Mouse (Mus musculus): ENCODE results near the gene Chkb.
A peak's percentile ranks its signal among the peaks of the same experiment; 100 is the strongest.

The Chkb gene

DNA sequence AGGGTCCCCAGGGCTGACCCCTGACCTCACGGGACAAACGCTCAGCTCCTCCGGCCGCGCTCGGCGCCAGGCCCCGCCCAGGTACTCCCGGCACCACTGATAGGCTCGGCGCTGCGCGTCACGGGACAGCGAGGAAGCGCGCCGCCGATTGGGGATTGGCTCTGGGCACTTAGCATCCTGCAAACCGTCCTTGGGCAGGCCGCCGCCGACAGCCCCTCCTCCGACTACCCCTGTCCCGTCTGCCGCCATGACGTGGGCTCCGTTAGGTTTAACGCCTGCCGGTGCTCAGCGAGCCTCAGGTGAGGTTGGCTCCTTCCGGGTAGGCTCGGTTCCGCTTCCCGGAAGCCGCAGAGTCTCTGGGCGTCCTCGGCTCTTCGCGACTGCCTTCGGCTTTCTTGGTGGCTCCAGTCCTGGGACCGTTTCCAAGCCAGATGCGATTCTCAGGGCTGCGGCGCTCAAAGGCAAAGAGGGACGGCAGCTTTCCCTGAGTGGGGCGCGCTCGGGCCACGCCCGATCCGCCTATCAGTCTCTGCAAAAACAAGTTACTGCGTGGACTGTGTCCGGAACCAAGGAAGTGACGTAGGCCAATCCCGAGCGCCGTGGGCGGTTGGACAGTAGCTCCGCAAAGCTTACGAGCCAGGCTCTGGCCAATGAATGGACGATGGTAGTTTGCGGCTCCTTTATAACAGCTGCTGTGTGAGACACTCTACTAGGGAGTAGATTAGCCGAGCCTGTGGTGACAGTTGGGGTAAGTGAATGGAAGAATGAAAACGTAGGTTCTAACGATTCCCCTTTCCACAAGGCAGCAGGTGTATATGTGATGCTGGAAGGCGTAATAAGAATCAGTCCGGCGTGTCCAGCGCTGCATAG lies at the start of gene Chkb, which contains the start of the genes C730034F03Rik and Gm44502:
Chkb (minus strand) TSS at position 557 of the 870 bp plus-strand sequence.
C730034F03Rik (plus strand) TSS at position 238 of the 870 bp plus-strand sequence.
Gm44502 (minus strand) TSS at position 345 of the 870 bp plus-strand sequence.
- peak; percentile 94 for DNase-seq (ENCODE audit: low spot score)

DNA sequence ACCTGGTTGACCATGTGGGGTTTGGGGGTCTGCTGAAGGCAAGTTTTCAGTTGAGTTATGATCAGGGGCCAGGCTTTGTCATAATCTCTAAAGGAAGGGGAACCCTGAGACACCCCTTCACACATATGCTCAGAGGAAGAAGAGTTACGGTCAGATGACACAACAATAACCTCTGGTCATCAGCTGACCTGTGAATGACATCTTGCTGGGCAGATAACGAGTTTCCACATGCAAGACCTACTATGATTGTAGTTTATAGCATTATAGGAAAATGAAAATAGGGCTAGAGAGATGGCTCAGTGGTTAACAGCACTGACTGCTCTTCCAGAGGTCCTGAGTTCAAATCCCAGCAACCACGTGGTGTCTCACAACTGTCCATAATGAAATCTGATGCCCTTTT lies 48.9 kb upstream of the Chkb start:
- DNase-seq (ENCODE audit: low spot score): no peak

DNA sequence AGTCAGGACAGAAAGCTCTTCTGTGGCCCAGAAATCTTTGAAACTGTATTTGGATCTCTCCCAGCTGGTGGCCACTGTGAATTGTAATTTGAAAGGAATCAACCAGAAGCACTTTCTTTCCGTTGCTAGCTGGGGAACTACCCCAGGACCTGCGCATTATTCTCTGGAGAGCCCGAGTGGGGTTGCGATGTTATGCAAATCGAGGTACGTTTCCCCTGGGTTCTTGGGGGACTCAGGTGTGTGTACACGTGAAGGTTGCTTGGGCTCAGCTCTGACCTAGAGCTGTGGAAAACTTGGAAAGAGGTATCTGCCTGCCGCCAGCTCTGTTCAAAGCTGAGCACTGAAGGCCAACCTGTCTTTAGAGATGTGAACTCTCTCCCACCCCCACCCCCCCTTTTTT lies 48.1 kb upstream of the Chkb start:
- no peak for DNase-seq (ENCODE audit: low spot score)

DNA sequence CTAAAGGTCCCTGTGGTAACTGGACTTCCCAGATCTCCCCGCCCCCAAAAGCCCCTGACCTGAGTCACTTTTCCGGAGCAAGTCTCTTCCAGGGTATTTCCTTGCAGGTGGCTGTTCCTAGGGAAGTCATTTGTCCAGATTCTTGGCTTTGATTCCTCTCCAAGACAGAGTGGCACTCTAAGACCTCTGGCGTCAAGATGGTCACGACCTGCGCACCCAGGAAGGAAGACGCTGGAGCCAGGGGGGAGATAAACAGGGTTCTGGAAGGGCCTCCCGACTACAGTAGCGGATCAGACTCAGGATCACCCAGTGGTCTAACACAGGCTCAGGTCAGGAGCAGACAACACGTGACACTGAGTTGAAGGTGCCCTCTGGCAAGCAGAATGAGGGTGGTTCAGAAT lies 47.4 kb upstream of the Chkb start, which contains the start of gene Arsa:
Arsa (minus strand) TSS at position 335 of the 401 bp plus-strand sequence.
- no peak for DNase-seq (ENCODE audit: low spot score)

DNA sequence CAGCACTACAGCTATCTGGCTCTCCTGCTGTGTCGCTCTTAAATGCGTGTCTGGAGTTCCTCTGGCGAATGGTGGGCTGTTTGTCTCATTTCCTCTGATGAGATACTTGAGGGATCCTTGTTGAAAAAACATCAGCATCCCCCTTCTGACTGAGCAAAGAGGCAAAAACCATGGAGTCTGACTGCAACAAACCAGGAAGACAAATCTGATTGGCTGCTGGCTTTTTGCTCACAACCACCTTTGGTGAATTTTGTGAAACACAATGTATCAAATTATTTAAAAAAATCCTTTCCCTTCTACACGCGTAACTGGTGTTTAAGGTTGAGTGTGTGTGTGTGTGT lies 46.7 kb upstream of the Chkb start:
- DNase-seq (ENCODE audit: low spot score): no peak

DNA sequence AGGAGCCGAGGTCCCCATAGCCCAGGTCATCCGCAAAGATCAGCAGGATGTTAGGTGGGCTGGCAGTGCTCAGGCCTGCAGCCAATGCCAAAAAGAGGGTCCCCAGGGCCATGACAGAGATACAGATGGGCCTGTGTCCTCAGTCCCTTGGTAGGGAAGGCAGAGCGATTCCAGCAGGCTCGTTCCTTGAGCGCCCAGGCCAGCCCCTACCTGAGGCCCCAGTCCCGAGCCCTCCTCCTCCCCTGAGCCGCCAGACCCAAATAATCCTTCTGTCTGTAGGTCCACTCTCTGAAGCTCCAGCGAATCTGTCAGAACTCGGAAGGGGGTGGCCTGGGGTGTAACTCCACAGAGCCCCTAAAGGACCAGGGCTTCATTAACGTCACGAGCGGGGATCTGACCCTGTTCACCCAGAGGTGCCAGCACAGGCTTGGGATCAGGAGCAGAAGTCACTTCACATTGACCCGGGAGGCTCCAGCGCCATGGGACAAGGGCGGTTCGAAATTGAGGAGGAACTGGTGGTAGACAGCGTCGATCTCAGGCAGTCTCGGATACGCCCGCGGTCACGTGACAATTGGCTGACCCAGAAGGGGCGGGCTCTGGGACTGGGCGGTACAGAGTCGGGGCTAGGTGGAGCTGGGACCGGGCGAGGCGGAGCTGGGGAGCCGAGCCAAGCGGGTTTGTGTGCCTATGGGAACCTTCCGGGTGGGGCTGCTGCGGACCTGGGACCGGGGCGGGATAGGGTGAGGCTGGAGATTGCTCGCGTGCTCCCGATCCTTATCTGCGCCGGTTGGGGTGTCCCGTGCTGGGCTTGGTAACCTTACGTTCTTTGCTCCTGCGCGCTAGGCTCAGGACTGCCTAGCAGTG lies 46.1 kb upstream of the Chkb start:
- peak; percentile 91 for DNase-seq (ENCODE audit: low spot score)

DNA sequence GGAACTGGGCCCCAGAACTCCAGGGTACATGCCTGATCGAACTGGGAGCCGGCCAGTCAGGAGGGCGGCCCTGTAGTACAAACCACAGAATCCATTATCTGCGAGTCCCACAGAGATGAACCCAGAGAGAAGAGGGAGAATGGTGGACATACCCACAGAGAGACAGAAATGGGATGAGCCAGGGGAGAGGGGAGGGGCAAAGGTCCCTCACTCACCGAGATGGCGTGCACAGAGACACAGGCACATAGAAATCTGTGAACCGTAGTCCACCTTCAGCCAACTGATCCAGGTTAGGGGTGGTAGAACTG lies 45.5 kb upstream of the Chkb start:
- DNase-seq (ENCODE audit: low spot score): no peak

DNA sequence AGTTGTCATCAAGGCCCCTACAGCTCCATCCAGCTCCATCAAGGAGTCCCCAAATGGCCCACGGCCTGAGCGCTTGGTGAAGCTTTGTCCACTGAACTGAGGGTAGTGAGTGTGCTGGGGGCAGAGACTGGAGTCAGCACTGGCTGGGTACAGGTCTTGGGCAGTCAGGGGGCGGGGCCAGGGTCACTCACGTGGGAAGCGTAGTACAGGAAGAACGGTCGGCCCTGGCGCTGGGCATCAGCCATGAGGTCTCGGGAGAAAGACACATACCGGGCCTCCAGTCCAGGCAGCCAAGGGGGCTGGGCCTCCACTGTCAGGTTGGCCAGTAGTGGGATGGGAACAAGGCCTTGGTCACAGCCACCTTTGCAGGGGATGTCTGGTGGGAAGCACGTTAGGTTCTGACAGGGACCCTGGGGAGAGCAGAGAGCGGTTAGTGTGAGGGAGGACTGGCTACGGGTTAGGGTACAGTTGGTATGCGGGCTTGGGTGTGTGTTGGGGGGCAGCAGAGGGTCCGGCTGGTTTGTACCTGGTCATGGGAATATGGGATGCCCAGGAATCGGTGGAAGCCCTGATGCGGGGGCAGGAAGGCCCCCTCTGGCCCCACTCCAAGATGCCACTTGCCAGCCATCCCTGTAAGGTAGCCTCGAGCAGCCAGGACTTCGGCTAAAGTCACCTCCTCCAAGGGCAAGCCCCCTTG lies 45.0 kb upstream of the Chkb start:
- no peak for DNase-seq (ENCODE audit: low spot score)

DNA sequence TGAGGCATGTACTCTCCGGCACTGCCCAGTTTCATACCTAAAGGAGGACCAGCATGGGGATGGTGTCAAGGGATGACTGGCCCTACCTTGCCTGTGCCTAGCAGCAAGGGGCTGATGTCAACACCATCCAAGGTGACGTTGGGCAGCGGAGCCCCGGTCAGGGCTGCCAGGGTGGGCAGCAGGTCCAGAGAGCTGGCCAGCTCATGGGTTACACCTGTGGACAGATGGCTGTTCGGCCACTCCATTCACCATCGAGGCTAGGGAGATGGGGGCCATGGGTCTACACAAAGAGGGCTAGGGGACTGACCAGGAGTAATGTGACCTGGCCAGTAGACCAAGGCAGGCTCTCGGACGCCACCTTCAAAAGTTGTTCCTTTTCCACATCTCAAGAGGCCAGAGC lies 44.2 kb upstream of the Chkb start:
- DNase-seq (ENCODE audit: low spot score): no peak

DNA sequence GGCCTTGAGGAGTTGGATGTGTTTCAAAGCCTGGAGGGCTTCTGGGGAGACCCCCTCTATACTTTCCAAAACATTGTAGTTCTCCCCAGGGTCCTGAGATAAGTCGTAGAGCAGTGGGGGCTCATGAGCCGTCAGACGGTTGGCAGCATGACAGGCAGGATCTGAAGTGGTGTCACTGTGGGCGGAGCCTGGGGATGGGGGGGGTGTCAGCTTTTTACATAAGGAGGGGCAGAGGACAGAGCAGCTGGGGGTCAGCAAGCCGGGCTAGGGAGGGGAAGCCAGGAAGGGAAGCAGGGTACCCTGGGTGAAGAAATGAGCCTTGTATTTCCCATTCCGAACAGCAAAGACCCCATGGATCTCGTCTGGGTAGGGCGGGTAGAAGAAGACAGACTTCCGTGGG lies 43.7 kb upstream of the Chkb start:
- no peak for DNase-seq (ENCODE audit: low spot score)

DNA sequence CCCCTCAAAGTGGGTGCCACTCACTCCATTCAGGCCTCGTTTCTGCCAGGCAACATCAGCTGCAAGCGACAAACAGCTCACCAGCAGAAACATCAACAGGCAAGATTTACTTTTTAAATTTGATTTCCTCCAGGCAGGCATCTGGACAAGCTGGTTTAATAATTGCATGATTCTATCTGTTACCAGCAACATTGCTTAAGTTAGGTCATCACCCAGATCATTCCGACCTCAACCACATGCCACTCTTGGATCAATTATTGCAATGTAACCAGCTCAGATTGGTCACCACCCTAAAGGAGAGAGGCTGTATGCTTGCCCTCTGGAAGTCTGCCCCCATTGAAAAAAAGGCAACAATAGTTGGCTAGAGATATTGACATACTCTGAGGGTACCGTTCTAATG lies 41.8 kb upstream of the Chkb start:
- DNase-seq (ENCODE audit: low spot score): no peak

DNA sequence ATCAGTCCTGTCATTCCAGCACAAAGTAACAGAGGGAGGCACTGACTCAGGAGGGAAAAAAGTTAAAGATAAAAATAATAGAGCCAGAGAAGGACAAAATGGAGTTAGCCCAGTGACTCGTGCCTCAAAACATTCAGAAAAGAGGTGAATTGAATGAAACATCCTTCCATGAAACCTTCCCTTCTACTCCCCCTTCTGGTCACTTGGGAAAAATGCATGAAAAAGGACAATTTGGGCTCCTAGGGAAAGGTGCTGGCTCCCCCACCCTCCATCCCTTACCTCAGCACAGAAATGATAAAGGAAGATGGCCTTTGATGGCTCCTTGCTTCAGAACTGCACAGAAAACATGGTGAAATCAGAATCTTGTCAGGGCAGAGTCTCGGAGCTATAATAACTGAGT lies 38.9 kb upstream of the Chkb start:
- DNase-seq (ENCODE audit: low spot score): peak; percentile 78

DNA sequence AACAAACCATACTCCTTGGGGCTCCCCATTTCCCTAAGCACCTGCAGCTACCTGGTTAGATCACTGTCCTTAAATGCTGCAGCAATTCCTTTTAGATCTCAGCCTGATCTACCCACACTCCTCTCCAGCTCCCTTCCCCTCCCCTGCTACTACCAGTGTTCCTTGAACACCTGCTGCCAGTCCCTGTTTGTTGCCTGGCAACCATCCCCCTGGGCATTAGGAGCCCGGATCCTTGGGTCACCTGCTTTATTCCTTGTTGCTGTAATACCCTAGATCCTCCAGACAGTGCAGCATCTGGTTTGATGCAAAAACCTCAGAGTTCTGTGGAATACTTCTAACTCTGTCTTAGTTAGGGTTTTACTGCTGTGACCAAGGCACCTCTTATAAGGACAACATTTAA lies 35.3 kb upstream of the Chkb start:
- DNase-seq (ENCODE audit: low spot score): peak; percentile 56

DNA sequence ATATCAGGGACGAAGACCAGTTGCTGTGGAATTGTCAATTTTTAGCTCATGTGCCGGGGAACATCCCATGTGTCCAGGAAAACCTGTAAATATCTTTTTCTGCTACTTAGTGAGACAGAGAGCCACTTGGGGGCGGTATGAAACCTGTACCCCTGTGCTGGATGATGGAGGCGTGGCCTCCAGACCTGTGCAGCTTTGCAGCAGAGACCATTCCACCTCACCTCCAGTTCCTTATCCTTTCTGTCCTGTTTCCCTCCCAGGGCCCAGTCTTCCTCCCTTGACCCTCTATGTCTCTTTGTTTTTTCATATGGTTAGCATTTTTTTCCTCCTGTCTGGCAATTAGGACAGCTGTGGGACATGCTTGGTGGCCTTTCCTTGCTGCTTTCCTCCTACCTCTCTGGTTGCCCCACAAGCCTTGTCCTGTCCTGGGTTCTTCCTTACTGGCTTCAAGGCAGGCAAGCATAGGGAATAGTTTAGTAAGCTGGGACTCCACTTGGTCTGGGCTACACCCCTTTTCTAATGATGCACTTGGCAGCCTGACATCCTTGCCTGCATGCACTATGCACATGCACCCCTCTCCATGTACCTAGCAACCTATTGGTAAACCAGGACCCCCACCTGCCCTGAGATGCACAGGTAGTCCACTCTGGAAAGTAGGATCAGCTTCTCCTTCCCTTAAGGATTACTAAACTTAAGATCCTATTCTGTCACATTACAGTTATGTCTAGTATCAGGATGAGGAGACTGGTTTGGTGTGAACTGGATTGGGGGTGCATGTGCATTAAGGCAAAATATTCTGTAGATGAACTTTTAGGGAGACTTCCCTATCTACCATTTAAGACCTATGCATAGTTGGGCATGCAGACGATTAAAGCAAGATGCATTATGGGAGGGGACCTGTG lies 33.9 kb upstream of the Chkb start:
- no peak for DNase-seq (ENCODE audit: low spot score)

DNA sequence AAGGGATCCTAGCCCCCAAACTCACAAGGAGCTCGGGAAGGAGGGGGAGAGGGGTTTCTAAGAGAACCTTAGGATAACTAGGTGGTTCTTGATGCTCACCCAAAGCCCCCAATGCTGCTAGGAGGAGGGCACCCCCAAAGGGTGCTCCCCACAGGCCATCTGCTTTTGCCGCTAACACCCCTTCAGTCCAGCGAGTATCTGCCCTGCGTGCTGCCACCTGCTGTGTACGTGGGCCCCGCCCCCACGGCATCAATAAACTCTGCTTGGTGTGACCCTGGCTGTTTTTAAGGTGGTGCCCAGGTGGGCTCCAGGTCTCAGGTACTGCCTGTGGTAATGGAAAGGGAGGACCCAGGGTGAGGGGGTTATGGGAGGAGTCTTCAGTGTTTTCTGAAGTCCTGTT lies 32.5 kb upstream of the Chkb start:
- DNase-seq (ENCODE audit: low spot score): no peak

DNA sequence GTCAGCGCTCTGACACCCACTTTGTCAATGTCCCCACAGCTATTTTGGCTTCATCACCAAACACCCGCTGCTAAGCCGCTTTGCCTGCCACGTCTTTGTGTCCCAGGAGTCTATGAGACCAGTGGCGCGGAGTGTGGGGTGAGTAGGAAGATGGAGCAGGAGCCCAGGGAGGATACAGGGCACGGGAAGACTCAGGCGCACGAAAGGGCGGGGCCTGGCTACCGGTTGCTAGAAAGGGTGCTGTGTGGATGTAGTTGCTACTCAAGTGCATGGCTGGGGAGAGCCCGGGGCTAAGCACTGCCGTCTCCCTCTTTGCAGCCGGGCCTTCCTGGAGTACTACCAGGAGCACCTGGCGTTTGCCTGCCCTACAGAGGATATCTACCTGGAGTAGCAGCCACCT lies 31.6 kb upstream of the Chkb start:
- no peak for DNase-seq (ENCODE audit: low spot score)

DNA sequence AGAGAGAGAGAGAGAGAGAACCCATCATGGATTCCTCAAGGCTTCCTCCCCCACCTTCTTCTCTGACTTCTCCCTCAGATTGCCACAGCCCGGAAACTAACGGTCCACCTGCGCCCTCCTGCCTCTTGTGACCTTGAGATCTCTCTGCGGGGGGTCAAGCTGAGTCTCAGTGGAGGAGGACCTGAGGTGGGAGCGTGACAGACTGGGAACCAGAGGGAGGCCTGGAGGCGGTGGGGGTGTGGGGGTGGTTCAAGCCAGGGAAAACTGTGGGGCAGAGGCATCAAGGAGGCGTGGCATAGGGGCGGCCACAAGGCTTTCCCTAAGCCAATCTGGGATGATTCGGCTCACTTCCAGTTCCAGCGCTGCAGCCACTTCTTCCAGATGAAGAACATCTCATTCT lies 30.6 kb upstream of the Chkb start:
- no peak for DNase-seq (ENCODE audit: low spot score)

DNA sequence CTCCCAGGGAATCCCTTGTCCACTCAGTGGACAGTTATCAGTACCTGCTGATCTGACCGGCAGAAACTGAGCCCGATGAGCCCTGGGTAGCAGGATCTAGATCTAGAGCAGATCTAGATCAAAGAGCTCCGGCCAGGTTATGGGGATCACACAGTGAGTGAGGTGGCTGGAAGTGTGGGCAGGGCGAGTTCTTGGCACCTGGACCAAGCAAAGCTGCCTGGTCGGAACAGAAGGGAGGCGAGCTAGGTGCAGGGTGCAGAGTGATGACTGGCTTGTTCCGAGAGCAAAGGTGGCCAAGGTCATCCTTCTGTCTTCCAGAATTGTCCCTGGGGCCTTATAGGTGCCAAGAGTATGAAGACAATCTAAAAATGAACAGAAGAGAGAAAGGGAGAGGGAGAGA lies 30.1 kb upstream of the Chkb start:
- no peak for DNase-seq (ENCODE audit: low spot score)

DNA sequence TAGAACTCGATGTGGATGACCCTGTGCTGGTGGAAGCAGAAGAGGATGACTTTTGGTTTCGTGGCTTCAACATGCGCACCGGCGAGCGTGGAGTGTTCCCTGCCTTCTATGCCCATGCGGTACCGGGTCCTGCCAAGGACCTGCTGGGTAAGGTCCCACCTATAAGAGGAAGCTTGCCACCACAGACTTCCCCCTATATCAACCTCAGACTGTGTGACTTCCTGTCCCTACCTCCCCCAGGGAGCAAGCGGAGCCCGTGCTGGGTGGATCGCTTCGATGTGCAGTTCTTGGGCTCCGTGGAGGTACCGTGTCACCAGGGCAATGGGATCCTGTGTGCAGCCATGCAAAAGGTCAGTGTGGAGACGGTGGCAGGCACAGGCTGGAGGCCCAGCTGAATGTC lies 29.2 kb upstream of the Chkb start:
- no peak for DNase-seq (ENCODE audit: low spot score)

DNA sequence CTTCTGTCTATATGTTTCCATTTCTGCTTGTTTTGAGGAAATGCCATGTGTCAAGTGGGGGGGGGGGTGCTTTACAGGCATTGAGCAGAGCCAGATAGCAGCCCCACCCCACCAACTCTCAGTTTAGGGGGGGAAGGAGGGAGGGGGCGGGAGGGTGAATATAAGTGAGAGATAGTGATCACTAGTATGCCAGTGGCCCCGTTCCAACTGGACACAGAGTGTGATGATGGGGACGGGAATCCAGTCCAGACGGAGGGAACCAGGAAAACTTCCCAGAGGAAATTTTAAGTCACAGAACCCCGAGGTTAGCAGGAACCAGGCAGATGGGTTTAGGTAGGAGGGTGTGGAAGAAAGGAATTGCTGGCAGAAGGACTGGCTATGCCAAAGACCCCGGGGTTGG lies 25.9 kb upstream of the Chkb start:
- no peak for DNase-seq (ENCODE audit: low spot score)

DNA sequence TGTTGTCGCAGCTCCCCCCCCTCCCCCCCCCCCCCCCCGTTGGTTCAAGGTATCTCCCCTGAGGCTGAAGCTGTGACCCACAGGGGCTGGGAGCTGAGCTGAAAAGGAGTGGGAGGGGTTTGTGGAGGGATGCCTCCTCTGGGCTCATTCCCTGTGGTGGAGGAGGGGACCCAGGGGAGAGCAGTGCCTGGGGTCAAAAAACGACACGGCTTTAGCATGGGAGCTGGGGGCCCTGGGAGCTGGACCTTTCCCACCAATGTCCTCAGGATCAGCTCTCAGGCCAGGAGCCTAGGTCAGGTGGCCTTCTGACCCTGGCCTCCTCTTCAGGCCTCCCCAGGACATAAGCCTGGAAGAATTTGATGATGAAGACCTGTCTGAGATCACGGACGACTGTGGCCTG lies 25.1 kb upstream of the Chkb start:
- no peak for DNase-seq (ENCODE audit: low spot score)

Data from retina, embryonic 14.5 days (tissue).